Mouse (Mus musculus) testis, adult 2 months (tissue): ENCODE measurements around the gene Tnr.

Source experiments
- CTCF ChIP-seq: fragments of 200-500 bp; IDR thresholded peaks from 2 replicates; pipeline ENCODE4 v1.5.1; 2012; ENCODE audit warnings: low read depth, mild to moderate bottlenecking, inconsistent platforms, low read length, moderate library complexity; ENCODE audit not compliant: control insufficient read depth, insufficient read depth, insufficient replicate concordance
- POLR2A ChIP-seq: fragments of 200-500 bp; IDR thresholded peaks from 2 replicates; pipeline ENCODE4 v1.6.1; 2012; ENCODE audit warnings: low read depth, mild to moderate bottlenecking, inconsistent platforms, low read length, moderate library complexity; ENCODE audit not compliant: control insufficient read depth

GRCm38 (mm10) chr1:159963351-159963750 lies 439.8 kb downstream of the Tnr start:
- no peak for TF ChIP-seq POLR2A
- TF ChIP-seq CTCF, result no peak
